In genomic region chr3:121630626-121631025, GRCm38 (mm10) we compare ENCODE assay signal across 39 mouse cellular contexts. TPM values are rescaled to one million over a fixed set of nuclear protein-coding genes. Genes with fewer than 3 reads are reported as not detected.
DNase-seq lines count a peak whose midpoint lies in the region; ATAC-seq lines count a peak whose summit lies in the region.
"Had no signal": no experiment of that assay in that cellular context is flagged by ENCODE, and none has a peak within 500 bp of the region (broad histone marks: within the 10 kb centered on the region; RNA-seq: fewer than 3 reads in every experiment).

No protein-coding gene starts in this region.

- H3K4me3 ChIP-seq in liver, embryonic 11.5 days (ENCODE audit: low read depth, low read length) = no peak overlapping the region
- H3K4me3 ChIP-seq: neural tube, embryonic 13.5 days; stomach, embryonic 15.5 days had no signal

- H3K36me3 ChIP-seq in liver, embryonic 11.5 days (ENCODE audit: control insufficient read depth, insufficient read depth, low read length) = no peaks in the 10 kb centered on the region
- H3K36me3 ChIP-seq: neural tube, embryonic 13.5 days; stomach, embryonic 15.5 days had no signal

- no peak overlapping the region for H3K9ac ChIP-seq in liver, embryonic 11.5 days (ENCODE audit: low read depth, low read length)
- H3K9ac ChIP-seq: hindbrain, embryonic 14.5 days; neural tube, embryonic 13.5 days; stomach, embryonic 15.5 days had no signal

- 47% methylated on average over 7 of the region's 7 CpGs for WGBS in liver, embryonic 11.5 days

- no peaks in the 10 kb centered on the region for H3K4me1 ChIP-seq in liver, embryonic 11.5 days (replicated peaks; ENCODE audit: control insufficient read depth, insufficient read depth, low read length)
- H3K4me1 ChIP-seq: neural tube, embryonic 13.5 days had no signal

- no peak for ATAC-seq in liver, embryonic 11.5 days (replicated peaks; ENCODE audit: low FRiP score)
- ATAC-seq in common myeloid progenitor, adult 5-6 weeks (replicated peaks; ENCODE audit: low read depth, poor library complexity, severe bottlenecking) = peak; percentile 90
- peak; percentile 94 for ATAC-seq in megakaryocyte, adult 5-6 weeks (ENCODE audit: poor library complexity, severe bottlenecking)
- peak; percentile 55; the same call in 1 of the 2 replicates for ATAC-seq in neutrophil, adult 5-6 weeks (ENCODE audit: extremely low read depth, insufficient number of reproducible peaks, low FRiP score, poor library complexity, severe bottlenecking)
- ATAC-seq in frontal cortex, adult (ENCODE audit: low TSS enrichment) = no peak
- ATAC-seq: forebrain, embryonic 14.5 days; intestine, postnatal 0 days; midbrain, embryonic 16.5 days had no signal

- DNase-seq in liver = peak; percentile 5
- no peak for DNase-seq in liver, embryonic 11.5 days (ENCODE audit: low spot score)
- DNase-seq in urinary bladder, postnatal 14 days (ENCODE audit: low spot score) = no peak
- DNase-seq in gastrocnemius, adult 8-10 months (ENCODE audit: low spot score in 2 of 2) = no peak
- DNase-seq: adrenal gland, postnatal 25 days; cerebellum, adult 8-10 months; cerebellum, postnatal 25 days; heart, postnatal 36 days; kidney, adult 9 months; kidney, postnatal 10 days; left cerebral cortex, postnatal 4 days; lung, adult 2 months; lung, postnatal 10 days; retina, postnatal 1 day; right cerebral cortex, postnatal 25 days; thymus, postnatal 14 days had no signal

- no peaks in the 10 kb centered on the region for H3K27me3 ChIP-seq in liver, embryonic 11.5 days (replicated peaks; ENCODE audit: control insufficient read depth, insufficient read depth, low read length)
- H3K27me3 ChIP-seq: neural tube, embryonic 13.5 days; stomach, embryonic 15.5 days had no signal

- H3K27ac ChIP-seq in liver, embryonic 11.5 days (ENCODE audit: low read depth, low read length) = no peak overlapping the region
- H3K27ac ChIP-seq: hindbrain, embryonic 14.5 days; macrophage; neural tube, embryonic 13.5 days; stomach, embryonic 15.5 days had no signal

- no peaks in the 10 kb centered on the region for H3K9me3 ChIP-seq in liver, embryonic 11.5 days (ENCODE audit: control insufficient read depth, low read length)
- H3K9me3 ChIP-seq: neural tube, embryonic 13.5 days; stomach, embryonic 15.5 days had no signal

- H3K4me2 ChIP-seq in liver, embryonic 11.5 days = no peak overlapping the region
- H3K4me2 ChIP-seq: heart, embryonic 11.5 days; hindbrain, embryonic 14.5 days; midbrain, embryonic 11.5 days; neural tube, embryonic 13.5 days; stomach, embryonic 15.5 days had no signal

RNA-seq across cellular contexts. Expression of gene 4930432M17Rik, which starts 39.9 kb away (rescaled TPM):
- not detected in 2 replicates for polyA plus RNA-seq in liver, embryonic 11.5 days (2014; fragmentation: Nextera tagmentation; extraction: Ambion mirVana)
- not detected in 2 replicates for total RNA-seq in common myeloid progenitor, adult 5-6 weeks (2017)
- not detected in 2 replicates for total RNA-seq in megakaryocyte, adult 5-6 weeks (2015)
- total RNA-seq in megakaryocyte, adult 5-6 weeks (2017) = not detected in 2 replicates
- not detected in 2 replicates for total RNA-seq in neutrophil, adult 5-6 weeks (2017)
- not detected for total RNA-seq in gastrocnemius, adult 8-10 months (2022)
- total RNA-seq: adrenal gland, adult 18-20 months; adrenal gland, postnatal 25 days; gastrocnemius, adult 18-20 months; heart, postnatal 36 days; layer of hippocampus, postnatal 14 days; left cerebral cortex, postnatal 4 days had no signal
- polyA plus RNA-seq: embryonic facial prominence, embryonic 11.5 days; forebrain, embryonic 14.5 days; frontal cortex, adult 2 months; gonadal fat pad, adult 2 months; heart, embryonic 11.5 days; heart, embryonic 16.5 days; hindbrain, embryonic 14.5 days; intestine, postnatal 0 days; large intestine, adult 2 months; limb, embryonic 14.5 days; lung, adult 2 months; macrophage; midbrain, embryonic 11.5 days; midbrain, embryonic 16.5 days; neural tube, embryonic 13.5 days; stomach, embryonic 15.5 days; urinary bladder, adult 2 months had no signal

Comparison
In these comparisons a context has a peak if more than half of its experiments do, and no peak if none do; other contexts are left out.
1. ATAC-seq: peak in common myeloid progenitor, adult 5-6 weeks (single experiment), megakaryocyte, adult 5-6 weeks (single experiment) and neutrophil, adult 5-6 weeks (single experiment); none in liver, embryonic 11.5 days (single experiment) and frontal cortex, adult (single experiment).